Mouse (Mus musculus) adrenal gland (tissue): ENCODE results near the gene Gjb4.

Experiments
- intact Hi-C: fragments of 180-260 bp; cut with DNase I; formaldehyde crosslinking; loops from one replicate; pipeline ENCODE4 v1.15.1; 2025
- long read RNA-seq, 2 experiments: library from polyadenylated mRNA; unstranded; transcript quantifications; one replicate each; pipeline ENCODE4 v2.0.0; 2020; ENCODE audit warnings: borderline replicate concordance in 1 of 2; ENCODE audit not compliant: insufficient replicate concordance in 1 of 2

Gjb4 gene
- long read RNA-seq, experiment 1: 0 reads
- long read RNA-seq, experiment 2: 0 reads

- intact Hi-C loops: no loop called here
Observed at GRCm38 (mm10) chr4:127353951-127354438, at the start of gene Gjb4. Gene Gjb4, minus strand, starts transcription at chr4:127354081.

GRCm38 (mm10) chr4:127402614-127403013 lies 48.7 kb upstream of the Gjb4 start:
- intact Hi-C loops: no loop called here

- intact Hi-C loops: no loop called here
Observed at GRCm38 (mm10) chr4:127402166-127402565, 48.3 kb upstream of the Gjb4 start.

- intact Hi-C loops: no loop called here
Observed at GRCm38 (mm10) chr4:127400165-127401145, 46.6 kb upstream of the Gjb4 start.

GRCm38 (mm10) chr4:127395591-127395990 lies 41.7 kb upstream of the Gjb4 start:
- intact Hi-C loops: no loop called here

- intact Hi-C loops: no loop called here
Observed at GRCm38 (mm10) chr4:127389645-127390044, 35.8 kb upstream of the Gjb4 start.

- intact Hi-C loops: loop anchor here (5.0 to 10.0 kb wide), 2 partner anchors 55 to 237 kb away; no protein-coding TSS in a partner anchor
Observed at GRCm38 (mm10) chr4:127377344-127377743, 23.5 kb upstream of the Gjb4 start.

- intact Hi-C loops: loop anchor here (5.0 to 10.0 kb wide), 2 partner anchors 57 to 239 kb away; no protein-coding TSS in a partner anchor
Observed at GRCm38 (mm10) chr4:127375541-127376177, 21.8 kb upstream of the Gjb4 start.

- intact Hi-C loops: loop anchor here (5.0 to 10.0 kb wide), 2 partner anchors 58 to 240 kb away; no protein-coding TSS in a partner anchor
Observed at GRCm38 (mm10) chr4:127374645-127375044, 20.8 kb upstream of the Gjb4 start.

- intact Hi-C loops: loop anchor here (10.0 kb wide), 1 partner anchor 241 kb away; no protein-coding TSS in a partner anchor
Observed at GRCm38 (mm10) chr4:127373491-127373890, 19.6 kb upstream of the Gjb4 start.

- intact Hi-C loops: loop anchor here (10.0 kb wide), 1 partner anchor 243 kb away; no protein-coding TSS in a partner anchor
Observed at GRCm38 (mm10) chr4:127371546-127371945, 17.7 kb upstream of the Gjb4 start.

- intact Hi-C loops: loop anchor here (10.0 kb wide), 1 partner anchor 244 kb away; no protein-coding TSS in a partner anchor
Observed at GRCm38 (mm10) chr4:127370447-127370846, 16.6 kb upstream of the Gjb4 start.

- intact Hi-C loops: loop anchor here (10.0 kb wide), 2 partner anchors 446 to 1176 kb away; no protein-coding TSS in a partner anchor
Observed at GRCm38 (mm10) chr4:127368379-127368973, 14.6 kb upstream of the Gjb4 start.

- intact Hi-C loops: loop anchor here (10.0 kb wide), 2 partner anchors 449 to 1179 kb away; no protein-coding TSS in a partner anchor
Observed at GRCm38 (mm10) chr4:127365834-127366233, 12.0 kb upstream of the Gjb4 start.

- intact Hi-C loops: loop anchor here (10.0 kb wide), 2 partner anchors 449 to 1179 kb away; no protein-coding TSS in a partner anchor
Observed at GRCm38 (mm10) chr4:127365433-127365832, 11.6 kb upstream of the Gjb4 start.

GRCm38 (mm10) chr4:127364431-127364830 lies 10.6 kb upstream of the Gjb4 start:
- intact Hi-C loops: loop anchor here (10.0 kb wide), 2 partner anchors 450 to 1180 kb away; no protein-coding TSS in a partner anchor

- intact Hi-C loops: loop anchor here (10.0 kb wide), 2 partner anchors 451 to 1181 kb away; no protein-coding TSS in a partner anchor
Observed at GRCm38 (mm10) chr4:127363331-127363730, 9.4 kb upstream of the Gjb4 start.

- intact Hi-C loops: loop anchor here (10.0 kb wide), 2 partner anchors 452 to 1182 kb away; no protein-coding TSS in a partner anchor
Observed at GRCm38 (mm10) chr4:127362520-127362919, 8.6 kb upstream of the Gjb4 start.

GRCm38 (mm10) chr4:127358018-127358417 lies 4.1 kb upstream of the Gjb4 start, which contains the start of gene Gjb5:
Gene Gjb5, minus strand, starts transcription at chr4:127358181.
- intact Hi-C loops: no loop called here
